Mouse (Mus musculus): ENCODE results near the gene Asic2.

GRCm38 (mm10) chr11:81032151-81032550, 936.1 kb downstream of the Asic2 start:
- TF ChIP-seq CTCF (IDR thresholded peaks at IDR 0.05; ENCODE audit: low read depth): no peak
- TF ChIP-seq EP300 (optimal IDR thresholded peaks at IDR 0.05): no peak

All from stomach, postnatal 0 days (tissue).